Mouse (Mus musculus) thymus, adult 2 months (tissue): ENCODE results near the gene Ckb.

Experiments
- CTCF ChIP-seq: fragments of 200-500 bp; IDR thresholded peaks from 2 replicates; pipeline ENCODE4 v1.5.1; 2012; ENCODE audit warnings: mild to moderate bottlenecking, control low read depth, low read length, moderate library complexity, borderline replicate concordance; ENCODE audit not compliant: control insufficient read depth, poor library complexity, insufficient read depth; ENCODE audit errors: extremely low read depth
- POLR2A ChIP-seq: fragments of 200-500 bp; IDR thresholded peaks from 2 replicates; pipeline ENCODE4 v1.6.1; 2012; ENCODE audit warnings: mild to moderate bottlenecking, low read length, control low read depth, moderate library complexity; ENCODE audit not compliant: control insufficient read depth, poor library complexity, insufficient read depth; ENCODE audit errors: extremely low read depth

DNA sequence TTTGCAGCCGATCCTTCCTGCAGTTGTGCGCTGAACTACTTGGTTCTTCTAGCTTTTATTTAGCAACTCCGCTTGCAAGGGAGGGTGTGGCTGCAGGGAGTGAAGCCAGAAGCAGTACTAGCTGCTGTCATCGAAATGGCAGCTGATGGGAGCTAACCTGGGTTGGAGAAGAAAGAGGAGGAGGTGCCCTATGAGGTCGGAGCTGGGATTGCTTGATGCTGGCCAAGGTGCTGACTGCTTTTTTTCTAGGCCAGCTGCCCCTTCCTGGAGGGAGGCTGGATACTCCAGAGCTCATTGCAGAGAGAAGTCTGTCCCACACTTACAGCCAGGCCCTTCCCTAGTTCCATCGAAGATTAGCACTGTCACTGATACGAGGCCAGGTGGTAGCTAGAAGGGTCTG lies 6.9 kb upstream of the Ckb start:
- TF ChIP-seq CTCF (no peak), POLR2A (no peak)
